ENCODE assay signal across 9 mouse cellular contexts in the genomic region with DNA sequence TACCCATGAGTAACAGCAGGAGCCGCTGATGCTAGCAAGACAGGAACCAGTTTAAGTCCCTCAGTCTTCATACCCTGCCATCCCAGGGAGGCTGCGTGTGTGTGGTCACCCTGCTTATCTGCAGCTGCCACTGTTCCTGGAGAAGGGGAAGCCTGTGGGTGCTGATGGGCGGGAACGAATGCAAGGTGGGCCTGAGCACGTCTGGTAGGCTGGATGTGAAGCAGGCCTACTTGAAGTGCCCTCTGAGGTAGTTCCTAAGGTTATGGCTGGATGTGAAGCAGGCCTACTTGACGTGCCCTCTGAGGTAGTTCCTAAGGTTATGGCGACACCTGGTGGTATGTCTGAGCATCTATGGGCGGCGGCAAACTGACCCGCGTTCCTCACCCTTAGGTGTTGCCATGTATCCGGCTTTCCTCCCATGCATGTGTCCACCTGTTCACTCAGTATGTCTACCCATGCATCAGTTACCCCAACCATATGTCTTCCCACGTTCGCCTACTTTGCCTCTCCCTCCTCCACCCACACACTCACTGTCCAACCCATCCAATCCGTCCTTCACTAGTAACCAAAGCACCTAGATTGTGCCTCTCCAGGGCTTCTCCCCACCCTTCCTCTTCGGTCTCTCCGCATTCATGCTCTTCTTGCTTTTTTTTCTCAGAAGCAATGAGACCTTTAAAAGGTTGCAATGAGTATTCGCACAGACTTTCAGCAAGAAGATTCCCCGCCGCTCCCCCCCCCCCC. TPM values are rescaled to one million over a fixed set of nuclear protein-coding genes. Genes with fewer than 3 reads are reported as not detected.
DNase-seq lines count a peak whose midpoint lies in the region; ATAC-seq and TF ChIP-seq lines count a peak whose summit lies in the region.
"Had no signal": no experiment of that assay in that cellular context is flagged by ENCODE, and none has a peak within 500 bp of the region (broad histone marks: within the 10 kb centered on the region; RNA-seq: fewer than 3 reads in every experiment).

No protein-coding gene starts in this region.

- peak; percentile 91 for DNase-seq in ES-CJ7 (ENCODE audit: low read depth, low spot score)
- peak; percentile 81 to 91 for DNase-seq in heart, postnatal 14 days
- peak; percentile 83 for DNase-seq in kidney, postnatal 4 days
- peak; percentile 76 for DNase-seq in liver, postnatal 0 days

- H3K9me3 ChIP-seq in forebrain, embryonic 13.5 days (replicated peaks) = no peaks in the 10 kb centered on the region
- H3K9me3 ChIP-seq in liver, postnatal 0 days (ENCODE audit: low read length) = no peaks in the 10 kb centered on the region
- no peaks in the 10 kb centered on the region for H3K9me3 ChIP-seq in neural tube, embryonic 14.5 days (ENCODE audit: control insufficient read depth, low read length)
- H3K9me3 ChIP-seq: liver, embryonic 15.5 days had no signal

- H3K27ac ChIP-seq in forebrain, embryonic 13.5 days = no peak overlapping the region
- H3K27ac ChIP-seq in liver, postnatal 0 days (ENCODE audit: low read depth) = no peak overlapping the region
- H3K27ac ChIP-seq in neural tube, embryonic 14.5 days (ENCODE audit: low read depth, low read length) = no peak overlapping the region
- no peak overlapping the region for H3K27ac ChIP-seq in testis, adult 2 months (ENCODE audit: control insufficient read depth, insufficient read depth, low read depth, low read length)
- H3K27ac ChIP-seq: liver, embryonic 15.5 days had no signal

- TF ChIP-seq POLR2A in testis, adult 2 months (IDR thresholded peaks at IDR 0.05; ENCODE audit: control insufficient read depth, low read depth, low read length) = no peak

- intact Hi-C loops in heart, postnatal 14 days (cut with DNase I) = loop anchor here (1.0 to 5.0 kb wide), 3 partner anchors 66 to 320 kb away; no protein-coding TSS in a partner anchor

- TF ChIP-seq CTCF in liver, postnatal 0 days (IDR thresholded peaks at IDR 0.05; ENCODE audit: low read depth) = peak; percentile 90
- peak; percentile 94; the same call in 1 of the 2 replicates for TF ChIP-seq CTCF in testis, adult 2 months (IDR thresholded peaks at IDR 0.05; ENCODE audit: control insufficient read depth, insufficient read depth, insufficient replicate concordance, low read depth, low read length)

- H3K4me3 ChIP-seq in forebrain, embryonic 13.5 days = no peak overlapping the region
- no peak overlapping the region for H3K4me3 ChIP-seq in liver, postnatal 0 days (ENCODE audit: low read depth, low read length)
- H3K4me3 ChIP-seq in neural tube, embryonic 14.5 days (ENCODE audit: low read depth, low read length) = no peak overlapping the region
- H3K4me3 ChIP-seq in testis, adult 2 months (ENCODE audit: control insufficient read depth, low read depth, low read length) = no peak overlapping the region
- H3K4me3 ChIP-seq: liver, embryonic 15.5 days had no signal

- peak; percentile 64 for ATAC-seq in cerebellum, adult (ENCODE audit: insufficient number of reproducible peaks, low FRiP score, low TSS enrichment)
- ATAC-seq in forebrain, embryonic 13.5 days = peak; percentile 83
- ATAC-seq in liver, postnatal 0 days = peak; percentile 43; the same call in 1 of the 2 replicates
- ATAC-seq in neural tube, embryonic 14.5 days (ENCODE audit: low read depth) = peak; percentile 86

- H3K9ac ChIP-seq in forebrain, embryonic 13.5 days = 0 out of 2 replicates have a peak overlapping the region, but pooled peaks have one; percentile 26
- H3K9ac ChIP-seq in liver, postnatal 0 days (replicated peaks) = no peak overlapping the region
- no peak overlapping the region for H3K9ac ChIP-seq in neural tube, embryonic 14.5 days (replicated peaks; ENCODE audit: low read depth, low read length)
- H3K9ac ChIP-seq: liver, embryonic 15.5 days had no signal

- no peaks in the 10 kb centered on the region for H3K4me1 ChIP-seq in forebrain, embryonic 13.5 days
- no peaks in the 10 kb centered on the region for H3K4me1 ChIP-seq in liver, postnatal 0 days (ENCODE audit: insufficient read depth)
- no peaks in the 10 kb centered on the region for H3K4me1 ChIP-seq in neural tube, embryonic 14.5 days (ENCODE audit: control insufficient read depth, insufficient read depth, low read length)
- H3K4me1 ChIP-seq in testis, adult 2 months (ENCODE audit: control insufficient read depth, insufficient read depth, low read length) = peaks cover 9% of the 10 kb centered on the region
- H3K4me1 ChIP-seq: liver, embryonic 15.5 days had no signal

- peaks cover 13% of the 10 kb centered on the region; the same call in 1 of the 2 replicates for H3K27me3 ChIP-seq in forebrain, embryonic 13.5 days
- H3K27me3 ChIP-seq in liver, postnatal 0 days (ENCODE audit: insufficient read depth, low read length) = 0 out of 2 replicates have a peak, but pooled peaks cover 3% of the 10 kb centered on the region
- H3K27me3 ChIP-seq in neural tube, embryonic 14.5 days (ENCODE audit: control insufficient read depth, insufficient read depth, low read length) = no peaks in the 10 kb centered on the region
- no peaks in the 10 kb centered on the region for H3K27me3 ChIP-seq in testis, adult 2 months (ENCODE audit: control insufficient read depth, insufficient read depth, low read length)

- TF ChIP-seq EP300 in liver, postnatal 0 days (IDR thresholded peaks at IDR 0.05; ENCODE audit: low read depth) = no peak

- H3K36me3 ChIP-seq in forebrain, embryonic 13.5 days (ENCODE audit: poor library complexity, severe bottlenecking) = no peaks in the 10 kb centered on the region
- no peaks in the 10 kb centered on the region for H3K36me3 ChIP-seq in liver, postnatal 0 days (replicated peaks; ENCODE audit: insufficient read depth, low read length)
- no peaks in the 10 kb centered on the region for H3K36me3 ChIP-seq in neural tube, embryonic 14.5 days (ENCODE audit: control insufficient read depth, insufficient read depth, low read length)
- no peaks in the 10 kb centered on the region for H3K36me3 ChIP-seq in testis, adult 2 months (ENCODE audit: control insufficient read depth, insufficient read depth, low read length)
- H3K36me3 ChIP-seq: liver, embryonic 15.5 days had no signal

- WGBS in forebrain, embryonic 13.5 days = 27% methylated on average over 20 of the region's 20 CpGs
- WGBS in liver, postnatal 0 days (ENCODE audit: insufficient replicate concordance) = 17% methylated on average over 20 of the region's 20 CpGs
- 28% methylated on average over 20 of the region's 20 CpGs for WGBS in neural tube, embryonic 14.5 days

- no peak overlapping the region for H3K4me2 ChIP-seq in forebrain, embryonic 13.5 days
- H3K4me2 ChIP-seq in liver, postnatal 0 days (ENCODE audit: low read depth, low read length) = no peak overlapping the region
- no peak overlapping the region for H3K4me2 ChIP-seq in neural tube, embryonic 14.5 days (ENCODE audit: low read depth, low read length)
- H3K4me2 ChIP-seq: liver, embryonic 15.5 days had no signal

RNA-seq across cellular contexts. Expression of a gene that starts 30.4 kb away (rescaled TPM):
- 9.7 and 9.8 TPM in 2 replicates for polyA plus RNA-seq in forebrain, embryonic 13.5 days (2015; fragmentation: Nextera tagmentation; extraction: Ambion mirVana)
- 1 to 10 TPM; 4.4 to 4.7 TPM for total RNA-seq in heart, postnatal 14 days (2021)
- 0.49 and 0.92 TPM in 2 replicates for polyA plus RNA-seq in liver, postnatal 0 days (2015; fragmentation: Nextera tagmentation; extraction: Ambion mirVana)
- polyA plus RNA-seq in neural tube, embryonic 14.5 days (2014; fragmentation: Nextera tagmentation; extraction: Ambion mirVana) = 20.1 and 29.8 TPM in 2 replicates
- 9.6 and 10.3 TPM in 2 replicates for polyA plus RNA-seq in testis, adult 2 months (2012; rRNA removed)
